Mouse (Mus musculus) erythroid progenitor cell, adult 5-6 weeks (primary cell): ENCODE data around the gene Clpsl2. TPM values are rescaled to one million over a fixed set of nuclear protein-coding genes. Genes with fewer than 3 reads are reported as not detected.

Source experiments
- ATAC-seq: replicated peaks from 2 replicates; pipeline ENCODE4 v1.8.0; 2016; ENCODE audit warnings: moderate number of reproducible peaks, mild to moderate bottlenecking, moderate TSS enrichment, inconsistent platforms; ENCODE audit not compliant: poor library complexity, low FRiP score, severe bottlenecking
- total RNA-seq, 2 experiments: library from RNA; stranded (forward) in 1 of 2; stranded (reverse) in 1 of 2; fragments of 150-400 nt in 1 of 2; fragments of 186-747, 209-891 nt in 1 of 2; gene quantifications; 2 replicates each; pipeline versions ENCODE4 v1.2.3 to v1.2.4; 2015 to 2017; ENCODE audit warnings: low replicate concordance in 2 of 2

The Clpsl2 gene
- total RNA-seq, 2 experiments from 2014 or later: not detected

DNA sequence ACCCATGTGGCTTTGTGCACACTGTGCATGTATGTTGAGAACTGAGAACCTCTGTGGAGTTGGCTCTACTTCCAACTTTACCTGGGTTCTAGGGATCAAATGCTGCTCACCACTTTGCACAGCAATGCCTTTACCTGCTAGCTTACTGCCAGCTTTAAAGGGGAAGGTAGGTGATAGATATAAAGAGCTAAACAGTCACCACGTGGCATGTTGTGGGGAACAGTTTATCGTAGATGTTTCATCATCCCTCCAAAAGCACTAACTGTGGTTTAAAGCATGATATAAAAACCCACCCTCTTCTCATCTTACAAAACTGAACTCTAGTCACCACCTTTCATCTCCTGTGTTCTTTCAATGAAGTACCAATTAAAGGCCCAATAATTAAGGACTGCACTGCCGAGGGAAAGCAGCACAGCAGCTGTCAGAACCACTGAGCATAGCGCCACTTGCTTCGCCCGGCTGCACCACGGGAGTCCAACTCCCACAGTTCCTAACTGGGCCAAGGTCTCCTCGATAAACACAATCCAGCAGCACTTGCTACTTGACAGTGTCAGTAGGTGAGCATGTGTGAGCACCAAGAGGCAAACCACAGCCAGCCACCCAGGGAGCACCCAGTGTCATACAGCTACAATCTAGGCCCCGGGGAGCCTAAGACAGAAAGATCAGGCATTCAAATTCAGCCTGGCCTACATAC, 52.5 kb downstream of the Clpsl2 start:
- ATAC-seq: no peak

Other genes with a start within 250 kb of the Clpsl2 start
- gene Fance, start 235.9 kb upstream of the Clpsl2 start, total RNA-seq (2015; ENCODE audit: low replicate concordance): 9.7 and 10.5 TPM in 2 replicates
- gene Fance, start 235.9 kb upstream of the Clpsl2 start, total RNA-seq (2017; ENCODE audit: low replicate concordance): 0.76 and 9.8 TPM in 2 replicates
- 515 and 750 TPM in 2 replicates for gene Rpl10a, start 220.9 kb upstream of the Clpsl2 start, total RNA-seq (2015; ENCODE audit: low replicate concordance)
- 184 and 203 TPM in 2 replicates for gene Rpl10a, start 220.9 kb upstream of the Clpsl2 start, total RNA-seq (2017; ENCODE audit: low replicate concordance)
- not detected in 2 replicates for gene Tead3, start 198.6 kb upstream of the Clpsl2 start, total RNA-seq (2015; ENCODE audit: low replicate concordance)
- gene Tead3, start 198.6 kb upstream of the Clpsl2 start, total RNA-seq (2017; ENCODE audit: low replicate concordance): not detected in 2 replicates
- gene Tulp1, start 184.2 kb upstream of the Clpsl2 start, total RNA-seq (2015; ENCODE audit: low replicate concordance): not detected in 2 replicates
- not detected in 2 replicates for gene Tulp1, start 184.2 kb upstream of the Clpsl2 start, total RNA-seq (2017; ENCODE audit: low replicate concordance)
- 5.9 and 6.8 TPM in 2 replicates for gene Fkbp5, start 31.9 kb upstream of the Clpsl2 start, total RNA-seq (2015; ENCODE audit: low replicate concordance)
- gene Fkbp5, start 31.9 kb upstream of the Clpsl2 start, total RNA-seq (2017; ENCODE audit: low replicate concordance): 7.6 and 10.6 TPM in 2 replicates
- not detected in 2 replicates for gene Armc12, start 18.6 kb upstream of the Clpsl2 start, total RNA-seq (2015; ENCODE audit: low replicate concordance)
- gene Armc12, start 18.6 kb upstream of the Clpsl2 start, total RNA-seq (2017; ENCODE audit: low replicate concordance): not detected in 2 replicates
- not detected in 2 replicates for gene Clps, start 11.4 kb downstream of the Clpsl2 start, total RNA-seq (2015; ENCODE audit: low replicate concordance)
- gene Clps, start 11.4 kb downstream of the Clpsl2 start, total RNA-seq (2017; ENCODE audit: low replicate concordance): not detected in 2 replicates
- gene Lhfpl5, start 26.2 kb downstream of the Clpsl2 start, total RNA-seq (2015; ENCODE audit: low replicate concordance): not detected in 2 replicates
- not detected in 2 replicates for gene Lhfpl5, start 26.2 kb downstream of the Clpsl2 start, total RNA-seq (2017; ENCODE audit: low replicate concordance)
- 14.7 and 15.1 TPM in 2 replicates for gene Srpk1, start 73.3 kb downstream of the Clpsl2 start, total RNA-seq (2015; ENCODE audit: low replicate concordance)
- 23.9 and 36.2 TPM in 2 replicates for gene Srpk1, start 73.3 kb downstream of the Clpsl2 start, total RNA-seq (2017; ENCODE audit: low replicate concordance)
- gene Slc26a8, start 140.8 kb downstream of the Clpsl2 start, total RNA-seq (2015; ENCODE audit: low replicate concordance): 5.0 TPM in 1 of 2 replicates, not detected in the other
- gene Slc26a8, start 140.8 kb downstream of the Clpsl2 start, total RNA-seq (2017; ENCODE audit: low replicate concordance): 1.3 and 3.9 TPM in 2 replicates
- 53.7 and 58.7 TPM in 2 replicates for gene Mapk14, start 141.9 kb downstream of the Clpsl2 start, total RNA-seq (2015; ENCODE audit: low replicate concordance)
- gene Mapk14, start 141.9 kb downstream of the Clpsl2 start, total RNA-seq (2017; ENCODE audit: low replicate concordance): 63.1 and 64.9 TPM in 2 replicates
- 2.1 TPM in 1 of 2 replicates, not detected in the other for gene AC170998.1, start 176.7 kb downstream of the Clpsl2 start, total RNA-seq (2015; ENCODE audit: low replicate concordance)
- gene AC170998.1, start 176.7 kb downstream of the Clpsl2 start, total RNA-seq (2017; ENCODE audit: low replicate concordance): 13.0 TPM in 1 of 2 replicates, not detected in the other
- 2.2 and 12.2 TPM in 2 replicates for gene Mapk13, start 219.9 kb downstream of the Clpsl2 start, total RNA-seq (2015; ENCODE audit: low replicate concordance)
- 0.61 and 4.2 TPM in 2 replicates for gene Mapk13, start 219.9 kb downstream of the Clpsl2 start, total RNA-seq (2017; ENCODE audit: low replicate concordance)